Mouse (Mus musculus) heart, adult 2 months (tissue): ENCODE measurements around the gene Acot6. TPM values are rescaled to one million over a fixed set of nuclear protein-coding genes. Genes with fewer than 3 reads are reported as not detected.
"Not testable (repeated sequence)": the region's sequence is repeated elsewhere in the genome, so short reads cannot be mapped to it uniquely, and the experiment has no call there.

ENCODE experiments used
- DNase-seq, 2 experiments: peaks; one replicate each; pipeline ENCODE4 v3.0.0; 2021
- H3K27ac ChIP-seq: fragments of 200-600 bp; 2 replicates; pipeline ENCODE4 v1.8.1; 2022
- H3K27me3 ChIP-seq: fragments of 200-500 bp; 2 replicates; pipeline ENCODE4 v1.6.1; 2012; ENCODE audit warnings: mild to moderate bottlenecking, low read length, inconsistent platforms, mixed read lengths; ENCODE audit not compliant: control insufficient read depth, insufficient read depth
- H3K36me3 ChIP-seq: fragments of 200-500 bp; 2 replicates; pipeline ENCODE4 v1.6.1; 2012; ENCODE audit warnings: low read length, inconsistent platforms; ENCODE audit not compliant: control insufficient read depth, insufficient read depth
- H3K4me1 ChIP-seq: fragments of 200-500 bp; 2 replicates; pipeline ENCODE4 v1.6.1; 2011; ENCODE audit warnings: low read length; ENCODE audit not compliant: control insufficient read depth, insufficient read depth
- H3K4me3 ChIP-seq: fragments of 200-600 bp; 2 replicates; pipeline ENCODE4 v1.8.1; 2022
- H3K79me2 ChIP-seq: fragments of 200-500 bp; replicated peaks from 2 replicates; pipeline ENCODE4 v1.6.1; 2012; ENCODE audit warnings: mild to moderate bottlenecking, inconsistent platforms, low read length, moderate library complexity, mixed read lengths; ENCODE audit not compliant: control insufficient read depth, insufficient read depth
- H3K9ac ChIP-seq: fragments of 200-500 bp; 2 replicates; pipeline ENCODE4 v1.6.1; 2012; ENCODE audit warnings: low read depth, mild to moderate bottlenecking, control low read depth, inconsistent platforms, low read length, mixed read lengths
- CTCF ChIP-seq: fragments of 200-600 bp; IDR thresholded peaks from 2 replicates; pipeline ENCODE4 v1.8.1; 2022; ENCODE audit warnings: antibody characterized with exemption, mild to moderate bottlenecking, moderate library complexity
- EP300 ChIP-seq: fragments of 200-500 bp; IDR thresholded peaks from 2 replicates; pipeline ENCODE4 v1.6.1; 2011; ENCODE audit warnings: low read depth, low read length, control low read depth; ENCODE audit not compliant: insufficient read depth
- POLR2A ChIP-seq: fragments of 200-500 bp; IDR thresholded peaks from 2 replicates; pipeline ENCODE4 v1.6.1; 2011; ENCODE audit warnings: mild to moderate bottlenecking, low read depth, low read length, control low read depth; ENCODE audit not compliant: insufficient read depth
- WGBS: fragments of 180-500 bp; shearing (Covaris S2); methylation state at CpG from one replicate; pipeline ENCODE4 v1.1.7; 2018; 5-methylcytosine and 5-hydroxymethylcytosine counted together
- intact Hi-C: fragments of 180-260 bp; cut with DNase I; formaldehyde crosslinking; loops from one replicate; pipeline ENCODE4 v1.15.1; 2025
- polyA plus RNA-seq: library from polyadenylated mRNA; depleted of rRNA; stranded (reverse); fragments of >200 nt; gene quantifications from 2 replicates; pipeline ENCODE4 v1.2.3, GENCODE M21; 2012
- total RNA-seq, 2 experiments: library from RNA; stranded (reverse); gene quantifications; 2 replicates each; pipeline ENCODE4 v1.2.3; 2021

The Acot6 gene
- total and polyA plus RNA-seq, 3 experiments: 1.5 to 2.2 (median 2.2) TPM

- WGBS: 74% methylated on average over 8 of the region's 8 CpGs
- no peaks in the 10 kb centered on the region for H3K36me3 ChIP-seq
Measured at GRCm38 (mm10) chr12:84068296-84068695, 32.2 kb upstream of the Acot6 start.

GRCm38 (mm10) chr12:84068986-84069385, 31.5 kb upstream of the Acot6 start, which contains the start of gene Acot5:
Acot5 (plus strand) TSS chr12:84069325.
- no peak within 1 kb of the TSS for H3K9ac ChIP-seq
- intact Hi-C loops: loop anchor here (10.0 kb wide), 1 partner anchor 176 kb away; no protein-coding TSS in a partner anchor
- H3K79me2 ChIP-seq: no peaks in the 10 kb centered on the region

More at GRCm38 (mm10) chr12:84068296-84068695, 32.2 kb upstream of the Acot6 start:
- no peak overlapping the region for H3K27ac ChIP-seq
- H3K4me3 ChIP-seq: no peak overlapping the region
- intact Hi-C loops: loop anchor here (10.0 kb wide), 1 partner anchor 177 kb away; no protein-coding TSS in a partner anchor
- H3K9ac ChIP-seq: no peak overlapping the region
- TF ChIP-seq POLR2A (no peak), EP300 (no peak), CTCF (no peak)
- DNase-seq: no peak
- H3K27me3 ChIP-seq: no peaks in the 10 kb centered on the region
- no peaks in the 10 kb centered on the region for H3K79me2 ChIP-seq
- H3K4me1 ChIP-seq: no peaks in the 10 kb centered on the region

GRCm38 (mm10) chr12:84069582-84069981, 30.9 kb upstream of the Acot6 start:
- 3% methylated on average over 44 of the region's 52 CpGs for WGBS
- H3K9ac ChIP-seq, H3K79me2 ChIP-seq, H3K36me3 ChIP-seq, H3K4me1 ChIP-seq, H3K27ac ChIP-seq, H3K4me3 ChIP-seq, H3K27me3 ChIP-seq: not testable (repeated sequence)
- intact Hi-C loops: loop anchor here (10.0 kb wide), 1 partner anchor 175 kb away; no protein-coding TSS in a partner anchor
- DNase-seq: peak; percentile 44 to 45

More at GRCm38 (mm10) chr12:84068986-84069385, 31.5 kb upstream of the Acot6 start, which contains the start of gene Acot5:
- TF ChIP-seq CTCF (no peak), EP300 (no peak), POLR2A (no peak)
- Histone ChIP-seq H3K4me1 (no peaks in the 10 kb centered on the region), H3K27me3 (no peaks in the 10 kb centered on the region), H3K4me3 (no peak within 1 kb of the TSS), H3K27ac (no peak within 1 kb of the TSS), H3K36me3 (no peaks in the 10 kb centered on the region)
- WGBS: 53% methylated on average over 9 of the region's 9 CpGs
- DNase-seq: no peak

GRCm38 (mm10) chr12:84071696-84072095, 28.8 kb upstream of the Acot6 start:
- intact Hi-C loops: no loop called here
- WGBS: 77% methylated on average over 2 of the region's 2 CpGs

GRCm38 (mm10) chr12:84077371-84077990, 23.0 kb upstream of the Acot6 start:
- H3K4me3 ChIP-seq: no peak overlapping the region
- H3K4me1 ChIP-seq: no peaks in the 10 kb centered on the region
- DNase-seq: no peak
- H3K9ac ChIP-seq: no peak overlapping the region
- WGBS: 95% methylated on average over 4 of the region's 4 CpGs
- no peak overlapping the region for H3K27ac ChIP-seq
- no peak for TF ChIP-seq CTCF
- no peak for TF ChIP-seq EP300
- TF ChIP-seq POLR2A: no peak
- intact Hi-C loops: no loop called here
- H3K27me3 ChIP-seq: no peaks in the 10 kb centered on the region
- H3K36me3 ChIP-seq: no peaks in the 10 kb centered on the region
- no peaks in the 10 kb centered on the region for H3K79me2 ChIP-seq

More at GRCm38 (mm10) chr12:84071696-84072095, 28.8 kb upstream of the Acot6 start:
- Histone ChIP-seq H3K27me3 (no peaks in the 10 kb centered on the region), H3K9ac (no peak overlapping the region), H3K27ac (no peak overlapping the region), H3K4me3 (no peak overlapping the region), H3K4me1 (no peaks in the 10 kb centered on the region), H3K79me2 (no peaks in the 10 kb centered on the region), H3K36me3 (no peaks in the 10 kb centered on the region)
- DNase-seq: no peak
- no peak for TF ChIP-seq CTCF
- TF ChIP-seq POLR2A: no peak
- TF ChIP-seq EP300: no peak

- DNase-seq: no peak
Measured at GRCm38 (mm10) chr12:84083842-84084241, 16.6 kb upstream of the Acot6 start.

More at GRCm38 (mm10) chr12:84083842-84084241, 16.6 kb upstream of the Acot6 start:
- WGBS: 77% methylated on average over 2 of the region's 2 CpGs
- Histone ChIP-seq H3K79me2 (no peaks in the 10 kb centered on the region), H3K36me3 (no peaks in the 10 kb centered on the region), H3K27me3 (no peaks in the 10 kb centered on the region), H3K4me3 (no peak overlapping the region), H3K4me1 (no peaks in the 10 kb centered on the region), H3K27ac (no peak overlapping the region), H3K9ac (no peak overlapping the region)
- TF ChIP-seq POLR2A: no peak
- TF ChIP-seq EP300: no peak
- TF ChIP-seq CTCF: no peak
- intact Hi-C loops: no loop called here
